Mouse (Mus musculus) neural tube, embryonic 15.5 days (tissue): ENCODE data around the gene Epb41l2. TPM values are rescaled to one million over a fixed set of nuclear protein-coding genes. Genes with fewer than 3 reads are reported as not detected.

Experiments
- ATAC-seq: fragments of 200-750 bp; cut with Nextera tagmentation; 2 replicates; pipeline ENCODE4 v1.8.0; 2017; ENCODE audit warnings: mild to moderate bottlenecking, moderate TSS enrichment, moderate library complexity; ENCODE audit not compliant: low FRiP score
- H3K27ac ChIP-seq: fragments of 300-500 bp; sonication (generic); replicated peaks from 2 replicates; pipeline ENCODE4 v1.5.1; 2015; ENCODE audit warnings: mild to moderate bottlenecking, inconsistent platforms
- H3K27me3 ChIP-seq: fragments of 300-500 bp; sonication (generic); replicated peaks from 2 replicates; pipeline ENCODE4 v1.6.1; 2015; ENCODE audit warnings: inconsistent platforms
- H3K36me3 ChIP-seq: fragments of 300-500 bp; sonication (generic); 2 replicates; pipeline ENCODE4 v1.6.1; 2015; ENCODE audit warnings: inconsistent platforms
- H3K4me1 ChIP-seq: fragments of 300-500 bp; sonication (generic); 2 replicates; pipeline ENCODE4 v1.6.1; 2015; ENCODE audit warnings: inconsistent platforms
- H3K4me2 ChIP-seq: fragments of 300-500 bp; sonication (generic); 2 replicates; pipeline ENCODE4 v1.6.1; 2015; ENCODE audit warnings: inconsistent platforms, mild to moderate bottlenecking, moderate library complexity
- H3K4me3 ChIP-seq: fragments of 300-500 bp; sonication (generic); replicated peaks from 2 replicates; pipeline ENCODE4 v1.5.1; 2015; ENCODE audit warnings: mild to moderate bottlenecking, inconsistent platforms
- H3K9ac ChIP-seq: fragments of 300-500 bp; sonication (generic); replicated peaks from 2 replicates; pipeline ENCODE4 v1.6.1; 2015; ENCODE audit warnings: mild to moderate bottlenecking, inconsistent platforms
- H3K9me3 ChIP-seq: fragments of 300-500 bp; sonication (generic); replicated peaks from 2 replicates; pipeline ENCODE4 v1.6.1; 2016; ENCODE audit warnings: inconsistent platforms
- WGBS: fragments of 180-500 bp; shearing (Covaris S2); methylation state at CpG from one replicate; pipeline ENCODE4 v1.1.7; 2015; ENCODE audit warnings: mixed read lengths; 5-methylcytosine and 5-hydroxymethylcytosine counted together
- polyA plus RNA-seq: library from polyadenylated mRNA; unstranded; fragments of >200 nt; fragmentation: Nextera tagmentation; extraction: Ambion mirVana; gene quantifications from 2 replicates; pipeline ENCODE4 v1.2.1, GENCODE M21; 2015

The Epb41l2 gene
- polyA plus RNA-seq, 1 experiment from 2014 or later: 27.7 TPM

DNA sequence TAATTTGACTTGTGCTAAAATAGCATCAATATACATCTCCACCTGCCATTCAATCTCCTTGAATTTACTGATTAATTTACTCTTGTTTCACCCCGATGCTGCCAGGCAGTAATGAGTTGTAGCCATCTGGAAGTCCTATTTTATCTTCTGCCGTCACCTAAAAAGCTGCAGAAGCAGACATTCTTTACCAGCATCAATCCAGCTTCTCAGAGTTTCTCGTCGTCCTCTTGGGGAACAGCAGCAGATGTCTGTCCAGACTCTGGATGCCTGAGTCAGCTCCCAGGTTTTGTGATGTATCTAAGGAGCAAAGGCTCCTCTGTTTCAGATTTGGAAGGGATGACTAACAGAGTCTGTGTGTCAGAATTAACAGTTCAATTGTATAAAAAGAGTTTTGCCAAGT is 193.3 kb downstream of the Epb41l2 start:
- ATAC-seq: no peak
- Histone ChIP-seq H3K4me3 (no peak overlapping the region), H3K9me3 (no peaks in the 10 kb centered on the region), H3K4me1 (no peaks in the 10 kb centered on the region), H3K4me2 (no peak overlapping the region), H3K36me3 (no peaks in the 10 kb centered on the region), H3K27ac (no peak overlapping the region), H3K9ac (no peak overlapping the region), H3K27me3 (no peaks in the 10 kb centered on the region)
- 51% methylated on average over 4 of the region's 4 CpGs for WGBS

DNA sequence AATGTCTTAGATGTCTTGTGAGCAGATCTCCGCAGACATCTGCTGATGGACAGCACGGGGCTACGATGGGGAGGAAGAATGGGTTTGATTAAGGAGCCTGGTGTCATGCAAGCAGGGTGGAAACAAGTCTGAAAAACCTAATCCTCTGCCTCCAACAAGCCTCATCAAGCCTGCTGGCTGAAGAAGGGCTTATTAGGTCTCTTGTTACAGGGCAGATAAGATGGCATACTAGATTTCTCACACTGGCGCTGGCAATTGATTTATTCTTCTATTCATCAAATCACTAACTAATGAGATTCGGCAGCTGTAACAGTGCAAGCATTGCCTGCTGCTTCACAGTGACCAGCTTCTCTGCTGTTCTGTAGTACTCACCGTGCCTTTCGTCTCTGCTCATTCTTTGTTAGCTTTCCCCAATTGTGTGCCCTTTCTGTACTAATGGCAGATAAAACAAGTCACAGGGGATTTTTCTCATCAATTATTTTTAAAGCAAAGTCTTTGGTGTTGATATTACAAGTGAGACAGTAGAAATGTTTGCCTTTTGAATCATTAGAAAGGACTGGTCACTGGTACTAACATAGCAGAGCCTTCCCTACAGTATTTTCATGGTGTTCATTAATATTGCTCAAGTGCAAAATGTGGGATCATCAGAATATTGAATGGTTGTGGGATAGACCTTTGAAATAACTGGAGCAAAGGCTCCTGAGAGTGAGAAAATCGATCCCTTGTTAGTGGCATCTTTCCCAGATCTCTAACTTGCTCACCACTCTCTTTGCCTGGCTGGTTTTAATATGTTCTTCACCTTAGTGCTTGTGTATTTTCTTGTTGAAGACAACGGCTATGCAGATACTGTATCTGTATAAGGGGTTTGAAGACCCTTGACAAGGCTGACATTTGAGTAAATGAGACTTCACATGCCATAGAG is 212.0 kb downstream of the Epb41l2 start:
- peak; percentile 68 for ATAC-seq
- Histone ChIP-seq H3K4me2 (no peak overlapping the region), H3K9me3 (no peaks in the 10 kb centered on the region), H3K9ac (no peak overlapping the region), H3K27ac (no peak overlapping the region), H3K4me1 (no peaks in the 10 kb centered on the region), H3K36me3 (no peaks in the 10 kb centered on the region), H3K27me3 (no peaks in the 10 kb centered on the region), H3K4me3 (no peak overlapping the region)
- 39% methylated on average over 9 of the region's 9 CpGs for WGBS

Other genes starting within 250 kb of the Epb41l2 start
- gene Akap7, start 51.9 kb upstream of the Epb41l2 start, polyA plus RNA-seq: 49.4 and 53.0 TPM in 2 replicates
- not detected in 2 replicates for gene Smlr1, start 176.5 kb downstream of the Epb41l2 start, polyA plus RNA-seq